Mouse (Mus musculus) cerebellum, adult 2 months (tissue): Measurements from ENCODE around the gene Dhx16.

Source experiments
- CTCF ChIP-seq: fragments of 200-500 bp; IDR thresholded peaks from 2 replicates; pipeline ENCODE4 v1.5.1; 2011; ENCODE audit warnings: low read depth, mild to moderate bottlenecking, control low read depth, low read length, moderate library complexity, borderline replicate concordance; ENCODE audit not compliant: insufficient read depth
- POLR2A ChIP-seq: fragments of 200-500 bp; IDR thresholded peaks from 2 replicates; pipeline ENCODE4 v1.6.1; 2011; ENCODE audit warnings: low read length, control low read depth, borderline replicate concordance; ENCODE audit not compliant: insufficient read depth

DNA sequence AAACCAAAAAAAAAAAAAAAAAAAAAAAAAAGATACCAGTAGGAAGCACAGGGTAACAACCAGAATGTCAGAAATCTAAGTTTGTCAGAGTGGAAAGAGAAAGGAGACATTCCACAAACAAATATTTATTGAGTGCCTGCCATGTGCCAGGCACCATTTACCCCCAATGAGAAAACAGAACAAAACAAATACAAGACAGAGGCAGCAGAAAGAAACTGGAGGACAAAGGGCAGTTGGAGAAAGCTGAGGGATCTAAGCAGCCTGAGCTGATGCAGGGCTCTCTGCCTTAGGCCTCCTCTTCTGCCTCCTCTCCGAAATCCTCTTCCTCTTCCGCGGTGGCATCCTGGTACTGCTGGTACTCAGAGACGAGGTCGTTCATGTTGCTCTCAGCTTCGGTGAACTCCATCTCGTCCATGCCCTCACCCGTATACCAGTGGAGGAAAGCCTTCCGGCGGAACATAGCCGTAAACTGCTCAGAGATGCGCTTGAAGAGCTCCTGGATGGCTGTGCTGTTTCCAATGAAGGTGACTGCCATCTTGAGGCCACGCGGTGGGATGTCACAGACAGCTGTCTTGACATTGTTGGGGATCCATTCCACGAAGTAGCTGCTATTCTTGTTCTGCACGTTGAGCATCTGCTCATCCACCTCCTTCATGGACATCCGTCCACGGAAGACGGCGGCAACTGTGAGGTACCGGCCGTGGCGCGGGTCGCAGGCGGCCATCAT, 44.8 kb upstream of the Dhx16 start:
- TF ChIP-seq POLR2A (no peak), CTCF (peak; percentile 41; the same call in 1 of the 2 replicates)
